Mouse (Mus musculus): ENCODE measurements around the gene Tnfsf4. TPM values are rescaled to one million over a fixed set of nuclear protein-coding genes. Genes with fewer than 3 reads are reported as not detected.

Gene Tnfsf4
- polyA plus RNA-seq, 1 experiment, result not detected

DNA sequence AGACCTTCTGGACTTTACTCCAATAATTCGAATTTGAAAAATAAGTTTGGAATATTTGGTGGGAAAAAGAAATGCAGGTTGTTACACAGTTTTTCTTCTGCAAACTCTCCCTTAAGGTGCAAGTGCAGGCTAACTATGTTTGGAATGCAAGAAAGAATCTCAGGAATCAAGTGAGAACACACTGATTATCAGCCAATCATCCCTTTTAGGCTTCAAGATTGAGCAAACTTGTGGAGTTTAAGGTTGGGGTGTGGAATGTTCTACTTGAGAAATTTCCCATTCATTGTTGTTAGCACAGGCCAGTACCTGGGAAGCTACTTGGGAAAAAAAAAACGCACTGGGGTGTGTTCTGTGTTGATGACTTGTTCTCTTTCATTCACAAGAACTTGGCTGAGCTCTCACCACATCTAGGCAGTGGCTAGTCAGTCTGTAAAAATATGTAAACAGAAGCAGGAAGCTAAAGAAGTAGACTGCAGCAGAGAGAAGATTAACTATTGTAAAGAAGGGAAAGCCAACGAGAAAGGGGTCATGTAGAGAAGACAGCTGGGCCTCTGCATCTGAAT is 56.6 kb downstream of the Tnfsf4 start:
- Histone ChIP-seq H3K4me1 (ENCODE audit: control insufficient read depth, insufficient read depth, low read length) (no peaks in the 10 kb centered on the region), H3K27ac (ENCODE audit: control insufficient read depth, insufficient read depth, low read depth, low read length) (no peak overlapping the region), H3K4me3 (ENCODE audit: control insufficient read depth, low read depth, low read length) (no peak overlapping the region), H3K27me3 (ENCODE audit: control insufficient read depth, insufficient read depth, low read length) (no peaks in the 10 kb centered on the region), H3K36me3 (ENCODE audit: control insufficient read depth, insufficient read depth, low read length) (no peaks in the 10 kb centered on the region)
- no peak for TF ChIP-seq CTCF (IDR thresholded peaks at IDR 0.05; ENCODE audit: control insufficient read depth, insufficient read depth, insufficient replicate concordance, low read depth, low read length)
- TF ChIP-seq POLR2A (IDR thresholded peaks at IDR 0.05; ENCODE audit: control insufficient read depth, low read depth, low read length), result no peak

DNA sequence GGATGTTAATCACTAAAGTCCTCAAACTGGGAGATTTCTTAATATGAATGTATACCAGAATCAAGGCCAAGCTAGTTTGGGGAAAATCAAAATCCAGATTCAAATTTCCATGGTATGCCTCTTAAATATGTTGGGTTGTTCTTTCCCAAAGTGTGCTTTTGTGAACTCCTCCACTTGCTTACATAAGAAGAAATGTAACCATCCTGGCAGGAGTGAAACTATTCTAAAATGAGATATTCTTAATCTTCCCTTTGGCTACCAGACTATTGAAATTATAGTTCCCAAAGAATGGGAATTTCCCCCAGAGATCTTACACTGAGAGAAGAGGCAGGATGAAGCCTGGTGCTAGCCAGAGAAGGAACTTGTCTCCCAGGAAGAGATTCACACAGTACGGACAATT is 57.0 kb downstream of the Tnfsf4 start:
- Histone ChIP-seq H3K27ac (ENCODE audit: control insufficient read depth, insufficient read depth, low read depth, low read length) (no peak overlapping the region), H3K36me3 (ENCODE audit: control insufficient read depth, insufficient read depth, low read length) (no peaks in the 10 kb centered on the region), H3K4me3 (ENCODE audit: control insufficient read depth, low read depth, low read length) (no peak overlapping the region), H3K27me3 (ENCODE audit: control insufficient read depth, insufficient read depth, low read length) (no peaks in the 10 kb centered on the region), H3K4me1 (ENCODE audit: control insufficient read depth, insufficient read depth, low read length) (no peaks in the 10 kb centered on the region)
- TF ChIP-seq CTCF (IDR thresholded peaks at IDR 0.05; ENCODE audit: control insufficient read depth, insufficient read depth, insufficient replicate concordance, low read depth, low read length), result no peak
- TF ChIP-seq POLR2A (IDR thresholded peaks at IDR 0.05; ENCODE audit: control insufficient read depth, low read depth, low read length), result no peak

GRCm38 (mm10) chr1:161463388-161464085 is 68.3 kb downstream of the Tnfsf4 start:
- no peak overlapping the region for H3K27ac ChIP-seq (ENCODE audit: control insufficient read depth, insufficient read depth, low read depth, low read length)
- no peak for TF ChIP-seq POLR2A (IDR thresholded peaks at IDR 0.05; ENCODE audit: control insufficient read depth, low read depth, low read length)
- no peak for TF ChIP-seq CTCF (IDR thresholded peaks at IDR 0.05; ENCODE audit: control insufficient read depth, insufficient read depth, insufficient replicate concordance, low read depth, low read length)
- no peaks in the 10 kb centered on the region for H3K4me1 ChIP-seq (ENCODE audit: control insufficient read depth, insufficient read depth, low read length)
- no peaks in the 10 kb centered on the region for H3K36me3 ChIP-seq (ENCODE audit: control insufficient read depth, insufficient read depth, low read length)
- H3K4me3 ChIP-seq (ENCODE audit: control insufficient read depth, low read depth, low read length), result no peak overlapping the region
- H3K27me3 ChIP-seq (ENCODE audit: control insufficient read depth, insufficient read depth, low read length), result no peaks in the 10 kb centered on the region

Other genes with a start within 250 kb of the Tnfsf4 start
- gene Tex50, start 236.1 kb upstream of the Tnfsf4 start, polyA plus RNA-seq (2012; rRNA removed), result 52.4 and 66.8 TPM in 2 replicates
- 115 and 129 TPM in 2 replicates for gene Prdx6, start 144.2 kb upstream of the Tnfsf4 start, polyA plus RNA-seq (2012; rRNA removed)
- gene Tnfsf18, start 99.2 kb downstream of the Tnfsf4 start, polyA plus RNA-seq (2012; rRNA removed), result not detected in 2 replicates